Mouse (Mus musculus) heart, embryonic 14.5 days (tissue): ENCODE results near the gene Epha4. TPM values are rescaled to one million over a fixed set of nuclear protein-coding genes. Genes with fewer than 3 reads are reported as not detected.

ENCODE experiments used
- ATAC-seq: fragments of 200-750 bp; cut with Nextera tagmentation; 2 replicates; pipeline ENCODE4 v1.8.0; 2017; ENCODE audit warnings: low read depth, moderate TSS enrichment; ENCODE audit not compliant: insufficient number of reproducible peaks, insufficient read depth, low FRiP score
- H3K27ac ChIP-seq, 2 experiments: fragments of 200-500 bp in 1 of 2; fragments of 300-500 bp in 1 of 2; sonication (generic) in 1 of 2; replicated peaks in 1 of 2; 2 replicates each; pipeline ENCODE4 v1.5.1; 2012 to 2014; ENCODE audit warnings: low read depth in 2 of 2, low read length in 2 of 2, control low read depth in 1 of 2, mild to moderate bottlenecking in 1 of 2, mixed read lengths in 1 of 2; ENCODE audit not compliant: control insufficient read depth in 1 of 2, insufficient read depth in 1 of 2
- H3K27me3 ChIP-seq: fragments of 300-500 bp; sonication (generic); 2 replicates; pipeline ENCODE4 v1.6.1; 2014; ENCODE audit warnings: mild to moderate bottlenecking, low read length, control low read depth; ENCODE audit not compliant: control insufficient read depth, insufficient read depth
- H3K36me3 ChIP-seq: fragments of 300-500 bp; sonication (generic); 2 replicates; pipeline ENCODE4 v1.6.1; 2014; ENCODE audit warnings: mild to moderate bottlenecking, control low read depth, low read length, mixed read lengths; ENCODE audit not compliant: control insufficient read depth, insufficient read depth
- H3K4me1 ChIP-seq, 2 experiments: fragments of 200-500 bp in 1 of 2; fragments of 300-500 bp in 1 of 2; sonication (generic) in 1 of 2; 2 replicates each; pipeline ENCODE4 v1.6.1; 2012 to 2014; ENCODE audit warnings: low read length in 2 of 2, control low read depth in 1 of 2, mixed read lengths in 1 of 2; ENCODE audit not compliant: control insufficient read depth in 2 of 2, insufficient read depth in 2 of 2
- H3K4me2 ChIP-seq: fragments of 300-500 bp; sonication (generic); 2 replicates; pipeline ENCODE4 v1.6.1; 2014; ENCODE audit warnings: mild to moderate bottlenecking, low read length
- H3K4me3 ChIP-seq, 2 experiments: fragments of 200-500 bp in 1 of 2; fragments of 300-500 bp in 1 of 2; sonication (generic) in 1 of 2; 2 replicates each; pipeline ENCODE4 v1.5.1; 2012 to 2014; ENCODE audit warnings: low read length in 2 of 2, mild to moderate bottlenecking in 2 of 2, control low read depth in 1 of 2, low read depth in 1 of 2, moderate library complexity in 1 of 2; ENCODE audit not compliant: control insufficient read depth in 1 of 2, insufficient read depth in 1 of 2
- H3K9ac ChIP-seq: fragments of 300-500 bp; sonication (generic); 2 replicates; pipeline ENCODE4 v1.6.1; 2014; ENCODE audit warnings: mild to moderate bottlenecking, low read length
- H3K9me3 ChIP-seq: fragments of 300-500 bp; sonication (generic); 2 replicates; pipeline ENCODE4 v1.6.1; 2016; ENCODE audit warnings: low read length, control low read depth; ENCODE audit not compliant: control insufficient read depth
- WGBS: fragments of 180-500 bp; shearing (Covaris S2); extraction: QIAGEN DNeasy Blood & Tissue Kit; methylation state at CpG from one replicate; pipeline ENCODE4 v1.1.7; 2014; 5-methylcytosine and 5-hydroxymethylcytosine counted together
- polyA plus RNA-seq: library from polyadenylated mRNA; unstranded; fragments of >200 nt; fragmentation: Nextera tagmentation; extraction: Ambion mirVana; gene quantifications from 2 replicates; pipeline ENCODE4 v1.2.1, GENCODE M21; 2014

Gene Epha4
- polyA plus RNA-seq, 1 experiment from 2014 or later: 14.1 TPM

GRCm38 (mm10) chr1:77458751-77459385 is 56.0 kb downstream of the Epha4 start:
- no peak overlapping the region for H3K4me2 ChIP-seq
- 84% methylated on average over 7 of the region's 7 CpGs for WGBS

GRCm38 (mm10) chr1:77457446-77457800 is 57.5 kb downstream of the Epha4 start:
- Histone ChIP-seq H3K9ac (no peak overlapping the region), H3K27me3 (no peaks in the 10 kb centered on the region), H3K4me2 (no peak overlapping the region), H3K4me1 (peaks cover 13 to 16% of the 10 kb centered on the region in 2 experiments), H3K36me3 (no peaks in the 10 kb centered on the region), H3K9me3 (no peaks in the 10 kb centered on the region), H3K4me3 (no peak overlapping the region), H3K27ac (no peak overlapping the region)
- WGBS: 60% methylated on average over 6 of the region's 6 CpGs
- ATAC-seq: no peak

More at GRCm38 (mm10) chr1:77458751-77459385, 56.0 kb downstream of the Epha4 start:
- H3K4me1 ChIP-seq: peaks cover 15 to 18% of the 10 kb centered on the region in 2 experiments
- H3K27ac ChIP-seq: no peak overlapping the region
- no peaks in the 10 kb centered on the region for H3K27me3 ChIP-seq
- ATAC-seq: no peak
- no peaks in the 10 kb centered on the region for H3K36me3 ChIP-seq
- H3K9me3 ChIP-seq: no peaks in the 10 kb centered on the region
- H3K4me3 ChIP-seq: no peak overlapping the region
- no peak overlapping the region for H3K9ac ChIP-seq

GRCm38 (mm10) chr1:77456695-77457445 is 58.0 kb downstream of the Epha4 start:
- H3K36me3 ChIP-seq: no peaks in the 10 kb centered on the region
- peaks cover 9 to 10% of the 10 kb centered on the region in 2 experiments for H3K4me1 ChIP-seq
- H3K4me2 ChIP-seq: no peak overlapping the region
- no peak overlapping the region for H3K4me3 ChIP-seq
- H3K9me3 ChIP-seq: no peaks in the 10 kb centered on the region
- no peak overlapping the region for H3K27ac ChIP-seq
- 81% methylated on average over 7 of the region's 7 CpGs for WGBS
- no peaks in the 10 kb centered on the region for H3K27me3 ChIP-seq
- no peak overlapping the region for H3K9ac ChIP-seq
- no peak for ATAC-seq

GRCm38 (mm10) chr1:77453811-77454210 is 61.1 kb downstream of the Epha4 start:
- Histone ChIP-seq H3K4me2 (no peak overlapping the region), H3K27me3 (no peaks in the 10 kb centered on the region), H3K27ac (no peak overlapping the region), H3K36me3 (no peaks in the 10 kb centered on the region), H3K9me3 (no peaks in the 10 kb centered on the region), H3K9ac (no peak overlapping the region), H3K4me1 (no peaks in the 10 kb centered on the region), H3K4me3 (no peak overlapping the region)
- ATAC-seq: no peak
- 78% methylated on average over 1 of the region's 1 CpGs for WGBS

GRCm38 (mm10) chr1:77452721-77453120 is 62.2 kb downstream of the Epha4 start:
- Histone ChIP-seq H3K4me3 (no peak overlapping the region), H3K4me1 (no peaks in the 10 kb centered on the region), H3K4me2 (no peak overlapping the region), H3K27ac (no peak overlapping the region), H3K9me3 (no peaks in the 10 kb centered on the region), H3K36me3 (no peaks in the 10 kb centered on the region), H3K9ac (no peak overlapping the region), H3K27me3 (no peaks in the 10 kb centered on the region)
- 78% methylated on average over 3 of the region's 3 CpGs for WGBS
- no peak for ATAC-seq

- Histone ChIP-seq H3K36me3 (no peaks in the 10 kb centered on the region), H3K4me2 (no peak overlapping the region), H3K27me3 (no peaks in the 10 kb centered on the region), H3K9me3 (no peaks in the 10 kb centered on the region), H3K4me3 (no peak overlapping the region), H3K4me1 (no peaks in the 10 kb centered on the region), H3K9ac (no peak overlapping the region), H3K27ac (no peak overlapping the region)
- ATAC-seq: no peak
- WGBS: 84% methylated on average over 3 of the region's 3 CpGs
These were observed 63.3 kb downstream of the Epha4 start for GRCm38 (mm10) chr1:77451541-77451940.

GRCm38 (mm10) chr1:77450201-77450600 is 64.7 kb downstream of the Epha4 start:
- Histone ChIP-seq H3K4me2 (no peak overlapping the region), H3K4me3 (no peak overlapping the region), H3K4me1 (peaks cover 0 to 5% of the 10 kb centered on the region in 2 experiments; a peak in 2 of 4 replicates), H3K27me3 (no peaks in the 10 kb centered on the region), H3K36me3 (no peaks in the 10 kb centered on the region), H3K27ac (no peak overlapping the region), H3K9me3 (no peaks in the 10 kb centered on the region), H3K9ac (no peak overlapping the region)
- WGBS: 73% methylated on average over 3 of the region's 3 CpGs
- ATAC-seq: no peak
